Mouse (Mus musculus) heart, postnatal 0 days (tissue): ENCODE measurements around the gene Frmd4b. TPM values are rescaled to one million over a fixed set of nuclear protein-coding genes. Genes with fewer than 3 reads are reported as not detected.

ENCODE experiments used
- ATAC-seq: fragments of 200-750 bp; cut with Nextera tagmentation; 2 replicates; pipeline ENCODE4 v1.8.0; 2017; ENCODE audit warnings: low read depth, moderate number of reproducible peaks, moderate library complexity; ENCODE audit not compliant: insufficient read depth
- DNase-seq: peaks from one replicate; pipeline ENCODE4 v3.0.0-alpha.2; 2016; ENCODE audit warnings: low spot score
- H3K27ac ChIP-seq: fragments of 300-500 bp; sonication (generic); 2 replicates; pipeline ENCODE4 v1.5.1; 2014; ENCODE audit warnings: low read depth, mild to moderate bottlenecking
- H3K27me3 ChIP-seq: fragments of 300-500 bp; sonication (generic); 2 replicates; pipeline ENCODE4 v1.6.1; 2014; ENCODE audit warnings: low read length, mixed read lengths; ENCODE audit not compliant: control insufficient read depth, insufficient read depth
- H3K36me3 ChIP-seq: fragments of 300-500 bp; sonication (generic); replicated peaks from 2 replicates; pipeline ENCODE4 v1.6.1; 2014; ENCODE audit warnings: low read length, mixed read lengths; ENCODE audit not compliant: control insufficient read depth, insufficient read depth
- H3K4me1 ChIP-seq: fragments of 300-500 bp; sonication (generic); 2 replicates; pipeline ENCODE4 v1.6.1; 2014; ENCODE audit warnings: antibody characterized with exemption; ENCODE audit not compliant: control insufficient read depth, insufficient read depth
- H3K4me2 ChIP-seq: fragments of 300-500 bp; sonication (generic); 2 replicates; pipeline ENCODE4 v1.6.1; 2014; ENCODE audit warnings: low read depth, mild to moderate bottlenecking, low read length, moderate library complexity
- H3K4me3 ChIP-seq: fragments of 300-500 bp; sonication (generic); 2 replicates; pipeline ENCODE4 v1.5.1; 2014; ENCODE audit warnings: low read depth, low read length
- H3K9ac ChIP-seq: fragments of 300-500 bp; sonication (generic); replicated peaks from 2 replicates; pipeline ENCODE4 v1.6.1; 2014; ENCODE audit warnings: low read depth, low read length, mixed read lengths
- H3K9me3 ChIP-seq: fragments of 300-500 bp; sonication (generic); replicated peaks from 2 replicates; pipeline ENCODE4 v1.6.1; 2016; ENCODE audit warnings: low read length; ENCODE audit not compliant: control insufficient read depth
- CTCF ChIP-seq: IDR thresholded peaks from 2 replicates; pipeline ENCODE4 v1.5.1; 2016; ENCODE audit warnings: antibody characterized with exemption, control low read depth, low read depth
- EP300 ChIP-seq: IDR thresholded peaks from 2 replicates; pipeline ENCODE4 v1.6.1; 2016; ENCODE audit warnings: antibody characterized with exemption, low read depth
- WGBS: fragments of 180-500 bp; shearing (Covaris S2); extraction: QIAGEN DNeasy Blood & Tissue Kit; methylation state at CpG from one replicate; pipeline ENCODE4 v1.1.7; 2014; 5-methylcytosine and 5-hydroxymethylcytosine counted together
- polyA plus RNA-seq: library from polyadenylated mRNA; unstranded; fragments of >200 nt; fragmentation: Nextera tagmentation; extraction: Ambion mirVana; gene quantifications from 2 replicates; pipeline ENCODE4 v1.2.1, GENCODE M21; 2015
- total RNA-seq: library from RNA; depleted of rRNA; stranded (reverse); fragments of >200 nt; gene quantifications from 2 replicates; pipeline ENCODE4 v1.2.3, GENCODE M21; 2014; ENCODE audit warnings: low replicate concordance

Gene Frmd4b
- total and polyA plus RNA-seq, 2 experiments from 2014 or later: 6.2 to 19.0 TPM

DNA sequence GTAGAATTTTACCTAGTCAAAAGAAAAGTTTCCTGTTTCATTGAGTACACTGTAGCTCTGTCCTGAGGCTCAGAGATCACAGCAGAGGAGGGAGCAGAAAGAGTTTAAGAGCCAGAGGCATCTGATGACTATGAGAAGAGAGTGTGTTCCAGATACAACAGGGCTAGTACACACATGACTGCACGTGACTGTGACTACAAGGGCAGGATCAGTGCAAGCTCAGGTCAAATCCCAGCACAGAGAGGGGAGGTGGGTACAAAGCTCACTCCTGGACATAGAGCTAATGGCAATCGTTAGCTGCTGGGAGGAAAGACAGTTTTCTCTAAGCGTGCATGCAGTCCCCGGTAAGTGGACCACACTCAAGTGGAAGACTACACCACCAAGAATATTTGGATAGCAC lies 37.6 kb downstream of the Frmd4b start:
- Histone ChIP-seq H3K27ac (no peak overlapping the region), H3K27me3 (no peaks in the 10 kb centered on the region), H3K9ac (no peak overlapping the region), H3K4me2 (no peak overlapping the region), H3K36me3 (no peaks in the 10 kb centered on the region), H3K4me3 (no peak overlapping the region), H3K9me3 (no peaks in the 10 kb centered on the region), H3K4me1 (no peaks in the 10 kb centered on the region; the same call in 1 of the 2 replicates)
- no peak for ATAC-seq
- TF ChIP-seq EP300 (no peak), CTCF (no peak)
- DNase-seq: no peak
- 73% methylated on average over 4 of the region's 4 CpGs for WGBS

DNA sequence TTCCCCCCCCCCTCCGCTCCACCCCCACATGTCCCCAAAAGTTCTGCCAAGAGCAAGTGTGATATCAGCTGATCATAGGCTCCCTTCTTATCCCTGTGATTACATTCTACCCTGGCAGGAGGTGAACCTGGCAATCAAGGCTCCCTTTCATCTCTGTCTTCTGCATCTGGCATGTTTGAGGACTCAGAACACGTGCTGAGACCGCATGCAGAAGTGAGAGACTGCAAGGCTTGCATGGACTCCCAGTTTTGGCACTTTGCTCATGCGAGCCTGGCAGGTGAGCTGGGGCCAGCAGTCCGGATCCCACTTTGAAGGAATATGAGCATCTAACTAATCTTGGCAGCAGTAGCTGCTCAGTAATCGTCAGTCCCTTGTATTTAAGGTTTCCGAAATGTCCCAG lies 39.1 kb downstream of the Frmd4b start:
- Histone ChIP-seq H3K36me3 (no peaks in the 10 kb centered on the region), H3K4me2 (no peak overlapping the region), H3K9ac (no peak overlapping the region), H3K27me3 (no peaks in the 10 kb centered on the region), H3K9me3 (no peaks in the 10 kb centered on the region), H3K4me1 (no peaks in the 10 kb centered on the region; the same call in 1 of the 2 replicates), H3K27ac (no peak overlapping the region), H3K4me3 (no peak overlapping the region)
- DNase-seq (no peak), ATAC-seq (no peak)
- TF ChIP-seq EP300: no peak
- TF ChIP-seq CTCF: no peak
- 78% methylated on average over 7 of the region's 7 CpGs for WGBS

DNA sequence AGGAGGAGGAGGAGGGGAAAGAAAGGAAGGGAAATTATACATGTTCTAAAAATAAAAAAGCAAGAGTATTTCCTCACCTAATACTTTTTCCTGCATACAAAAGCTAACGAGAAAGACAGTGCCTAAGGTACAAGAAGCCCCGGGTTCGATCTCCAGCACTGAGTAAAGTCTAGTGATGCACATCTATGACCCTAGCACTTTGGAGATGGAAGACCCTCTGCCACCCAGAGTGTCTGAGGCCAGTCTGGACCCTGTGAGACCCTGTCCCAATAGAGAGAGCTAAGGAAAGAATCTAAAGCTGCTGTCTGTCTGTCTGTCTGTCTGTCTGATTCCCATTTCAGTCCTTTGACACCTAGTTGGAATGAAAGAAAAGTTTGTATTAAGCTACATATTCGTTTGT lies 40.0 kb downstream of the Frmd4b start:
- Histone ChIP-seq H3K9me3 (no peaks in the 10 kb centered on the region), H3K9ac (no peak overlapping the region), H3K4me1 (no peaks in the 10 kb centered on the region; the same call in 1 of the 2 replicates), H3K36me3 (no peaks in the 10 kb centered on the region), H3K4me3 (no peak overlapping the region), H3K27ac (no peak overlapping the region), H3K27me3 (no peaks in the 10 kb centered on the region), H3K4me2 (no peak overlapping the region)
- ATAC-seq (no peak), DNase-seq (no peak)
- TF ChIP-seq CTCF (no peak), EP300 (no peak)
- WGBS: 78% methylated on average over 4 of the region's 4 CpGs

DNA sequence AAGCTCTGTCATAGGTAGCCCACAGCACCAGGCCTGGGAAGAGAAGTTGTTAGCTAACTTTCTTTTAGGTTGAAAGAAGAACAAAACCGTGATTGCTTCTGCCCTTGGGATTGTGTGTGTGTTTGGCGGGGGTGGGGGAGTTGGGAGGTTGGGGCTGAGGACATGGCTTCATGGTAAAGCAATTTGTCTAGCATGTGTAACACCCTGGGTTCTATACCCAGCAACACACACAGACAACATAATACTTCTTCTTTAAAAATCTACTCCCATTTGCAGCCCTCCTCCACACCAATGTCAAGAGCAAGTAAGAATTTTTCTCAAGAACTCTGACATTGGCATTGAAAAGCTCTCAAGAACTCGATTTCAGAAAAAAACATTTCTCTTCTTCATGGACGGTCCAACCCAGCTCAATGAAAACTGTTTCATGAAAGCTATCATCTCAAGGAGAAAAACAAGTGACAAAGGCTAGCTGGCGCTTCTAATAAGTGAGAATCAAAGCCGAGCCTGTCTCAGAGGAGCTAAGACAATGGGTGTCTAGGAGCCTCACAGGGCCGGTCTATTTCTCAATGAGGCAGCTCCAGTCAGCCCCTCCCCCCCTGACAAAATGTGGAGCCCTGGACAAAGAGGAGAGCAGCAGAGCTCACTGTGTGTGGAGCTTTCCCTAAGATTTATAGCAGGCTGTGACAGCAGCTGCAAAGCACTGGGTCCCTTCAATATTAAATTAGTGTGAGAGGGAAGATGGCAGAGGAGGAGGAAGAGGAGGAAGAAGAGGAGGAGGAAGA lies 40.6 kb downstream of the Frmd4b start:
- 62% methylated on average over 7 of the region's 7 CpGs for WGBS
- no peak for DNase-seq
- Histone ChIP-seq H3K27ac (no peak overlapping the region), H3K4me2 (no peak overlapping the region), H3K4me1 (no peaks in the 10 kb centered on the region; the same call in 1 of the 2 replicates), H3K36me3 (no peaks in the 10 kb centered on the region), H3K27me3 (no peaks in the 10 kb centered on the region), H3K9me3 (no peaks in the 10 kb centered on the region), H3K9ac (no peak overlapping the region), H3K4me3 (no peak overlapping the region)
- no peak for TF ChIP-seq EP300
- TF ChIP-seq CTCF: no peak
- no peak for ATAC-seq

DNA sequence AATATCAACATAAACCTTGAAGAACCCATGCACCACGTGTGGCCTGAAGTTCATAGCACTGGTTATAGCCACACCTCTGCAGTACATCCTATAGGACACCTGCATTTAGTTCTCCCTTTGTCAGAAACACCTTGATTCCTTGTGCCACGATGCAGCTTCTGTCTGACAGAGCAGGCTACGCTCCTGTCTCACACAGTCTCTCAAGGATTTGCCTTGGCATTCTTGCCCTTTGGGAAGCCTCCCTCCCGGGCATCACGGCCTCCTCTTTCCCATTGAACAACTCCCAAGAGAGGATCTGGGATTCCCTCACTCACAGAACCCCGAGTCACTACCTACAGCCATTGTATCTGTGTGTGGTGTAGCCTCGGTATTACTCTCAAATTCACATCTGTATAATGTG lies 41.2 kb downstream of the Frmd4b start:
- H3K36me3 ChIP-seq: no peaks in the 10 kb centered on the region
- H3K27me3 ChIP-seq: no peaks in the 10 kb centered on the region
- no peak for DNase-seq
- TF ChIP-seq EP300 (no peak), CTCF (no peak)
- ATAC-seq: no peak
- H3K4me2 ChIP-seq: no peak overlapping the region
- WGBS: 76% methylated on average over 7 of the region's 7 CpGs
- H3K9me3 ChIP-seq: no peaks in the 10 kb centered on the region
- H3K4me3 ChIP-seq: no peak overlapping the region
- no peaks in the 10 kb centered on the region; the same call in 1 of the 2 replicates for H3K4me1 ChIP-seq
- no peak overlapping the region for H3K27ac ChIP-seq
- H3K9ac ChIP-seq: no peak overlapping the region

DNA sequence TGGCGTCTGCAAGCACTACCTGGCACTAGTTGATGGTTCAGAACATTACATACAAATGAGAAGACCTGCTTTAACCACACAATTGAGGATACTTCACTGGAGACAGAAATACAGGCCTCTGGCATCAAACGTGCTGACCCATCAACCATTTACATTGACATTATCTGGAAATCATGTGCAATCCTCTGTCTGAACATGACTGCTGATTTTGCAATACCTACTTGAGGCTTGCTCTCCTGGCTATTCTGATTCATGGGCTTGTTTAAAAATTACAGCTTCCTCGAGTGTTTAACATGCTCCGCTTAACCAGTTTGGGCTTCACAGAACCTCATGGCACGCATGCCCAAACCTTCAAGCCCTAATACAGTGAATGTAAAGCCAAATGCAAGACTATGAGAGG lies 42.4 kb downstream of the Frmd4b start:
- Histone ChIP-seq H3K27ac (no peak overlapping the region), H3K9ac (no peak overlapping the region), H3K27me3 (no peaks in the 10 kb centered on the region), H3K4me1 (no peaks in the 10 kb centered on the region; the same call in 1 of the 2 replicates), H3K36me3 (no peaks in the 10 kb centered on the region), H3K4me2 (no peak overlapping the region), H3K4me3 (no peak overlapping the region), H3K9me3 (no peaks in the 10 kb centered on the region)
- WGBS: 80% methylated on average over 5 of the region's 5 CpGs
- no peak for ATAC-seq
- DNase-seq: no peak
- TF ChIP-seq CTCF (no peak), EP300 (no peak)
